Mouse (Mus musculus) embryo, embryonic 10 days (tissue): Measurements from ENCODE around the gene Arid1a.
A peak's percentile ranks its signal among the peaks of the same experiment; 100 is the strongest.

Source experiments
- DNase-seq: peaks from one replicate; pipeline ENCODE4 v3.0.0-alpha.2; 2015; ENCODE audit warnings: low spot score

Arid1a gene

GRCm38 (mm10) chr4:133730122-133730521, 26.4 kb downstream of the Arid1a start:
- DNase-seq: peak; percentile 47

DNA sequence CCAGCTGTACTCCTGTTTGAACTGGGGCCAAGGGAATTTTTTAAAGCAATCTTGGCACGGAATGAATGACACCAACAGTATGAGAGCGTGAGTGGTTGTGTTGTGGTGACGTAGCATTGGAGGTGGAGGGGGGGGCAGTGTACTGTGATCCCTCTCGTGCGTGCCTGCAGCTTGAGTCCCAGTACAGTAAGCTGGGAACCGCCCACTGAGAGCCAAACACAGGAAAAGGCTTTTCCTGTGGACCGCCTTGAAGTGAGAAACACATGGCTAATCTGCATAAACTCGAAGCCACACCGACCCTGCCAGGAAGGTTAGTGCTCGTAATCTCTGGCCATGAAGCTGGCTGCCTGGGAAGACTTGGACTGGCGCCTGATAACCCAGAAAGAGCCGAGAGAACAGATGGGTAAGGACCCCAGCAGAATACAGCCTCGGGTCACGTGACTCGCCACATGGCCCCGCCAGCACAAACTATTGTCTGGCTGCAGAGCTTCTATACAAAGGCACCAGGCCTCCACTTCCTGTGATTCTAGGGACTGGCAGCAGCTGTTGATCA, 27.0 kb downstream of the Arid1a start:
- DNase-seq: peak; percentile 88

GRCm38 (mm10) chr4:133729007-133729406, 27.6 kb downstream of the Arid1a start:
- no peak for DNase-seq

DNA sequence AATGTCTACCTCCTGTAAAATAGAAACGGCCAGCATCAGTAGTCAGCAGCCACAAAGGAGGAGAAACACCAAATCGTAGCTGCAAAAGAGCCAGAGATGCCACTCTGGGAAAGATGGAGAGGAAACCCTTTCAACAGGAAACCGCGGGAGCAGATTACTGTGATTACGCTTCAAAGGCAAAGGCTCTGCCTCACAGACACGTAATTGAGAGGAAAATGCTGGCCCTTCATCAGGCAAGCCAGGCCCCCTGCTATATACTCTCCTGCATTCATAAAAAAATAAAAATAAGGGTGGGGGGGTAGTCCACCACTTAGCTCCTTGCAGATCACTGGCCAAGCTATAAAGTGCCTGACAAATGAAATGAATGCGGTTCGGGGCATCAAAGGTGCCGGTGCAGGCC, 28.3 kb downstream of the Arid1a start:
- peak; percentile 28 for DNase-seq

- no peak for DNase-seq
Measured at GRCm38 (mm10) chr4:133725706-133726105, 30.9 kb downstream of the Arid1a start.

DNA sequence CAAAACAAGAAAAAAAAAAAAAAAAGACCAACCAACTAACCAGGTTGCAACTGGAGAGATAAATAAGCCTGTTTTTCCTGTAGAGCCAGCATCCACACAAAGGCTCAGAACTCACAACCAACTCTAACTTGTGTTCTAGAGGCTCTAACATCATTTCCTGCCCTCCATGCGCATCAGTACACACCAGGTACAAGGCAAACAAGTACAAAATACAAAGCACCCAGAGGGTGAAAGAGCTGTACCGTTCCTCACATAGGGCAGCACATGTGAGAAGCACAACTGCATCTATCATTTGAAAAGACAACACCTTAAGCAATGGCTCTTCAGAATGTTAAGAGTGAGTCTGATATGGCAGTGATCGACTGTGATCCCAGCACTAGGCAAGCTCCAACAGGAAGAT, 36.8 kb downstream of the Arid1a start:
- no peak for DNase-seq

DNA sequence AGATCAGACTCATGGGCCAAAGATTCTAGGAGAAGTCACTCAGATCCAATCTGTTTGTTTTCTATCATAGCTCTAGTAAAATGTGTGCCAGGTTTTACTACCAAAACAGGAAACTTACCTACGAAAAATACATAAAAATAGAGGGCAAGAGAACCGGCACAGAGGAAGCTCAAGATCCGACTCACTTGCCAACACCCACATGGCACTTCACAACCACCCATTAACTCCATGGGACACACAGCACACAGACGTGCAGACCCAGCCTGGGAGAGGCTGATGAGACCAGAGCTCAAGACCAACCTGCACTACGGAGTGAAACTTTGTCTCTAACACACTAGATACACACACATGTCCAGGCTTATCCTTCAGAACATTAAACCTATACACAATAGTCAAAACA, 43.8 kb downstream of the Arid1a start:
- DNase-seq: no peak

GRCm38 (mm10) chr4:133711307-133712076, 45.1 kb downstream of the Arid1a start:
- DNase-seq: no peak

GRCm38 (mm10) chr4:133709395-133709794, 47.2 kb downstream of the Arid1a start:
- peak; percentile 40 for DNase-seq

- DNase-seq: no peak
Measured at GRCm38 (mm10) chr4:133707464-133707863, 49.1 kb downstream of the Arid1a start.

DNA sequence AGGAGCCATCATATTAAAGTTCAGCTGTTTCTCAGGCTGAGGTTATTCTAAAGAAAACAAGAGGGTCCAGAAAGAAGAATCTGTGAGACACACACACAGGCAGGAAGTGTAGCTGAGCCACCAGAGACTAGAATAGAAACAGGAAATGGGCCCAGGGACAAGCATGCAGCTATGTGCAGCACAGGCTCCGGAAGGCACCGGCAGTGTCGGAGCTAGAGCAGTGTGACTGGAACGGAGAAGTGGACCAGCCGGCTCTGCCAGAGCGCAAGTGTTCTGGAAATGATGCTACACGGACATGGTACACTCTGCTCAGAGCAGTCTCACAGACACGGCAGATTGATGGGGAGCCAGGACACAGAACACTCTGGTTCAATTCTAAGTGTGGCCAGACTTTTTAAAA, 49.6 kb downstream of the Arid1a start:
- DNase-seq: peak; percentile 57

DNA sequence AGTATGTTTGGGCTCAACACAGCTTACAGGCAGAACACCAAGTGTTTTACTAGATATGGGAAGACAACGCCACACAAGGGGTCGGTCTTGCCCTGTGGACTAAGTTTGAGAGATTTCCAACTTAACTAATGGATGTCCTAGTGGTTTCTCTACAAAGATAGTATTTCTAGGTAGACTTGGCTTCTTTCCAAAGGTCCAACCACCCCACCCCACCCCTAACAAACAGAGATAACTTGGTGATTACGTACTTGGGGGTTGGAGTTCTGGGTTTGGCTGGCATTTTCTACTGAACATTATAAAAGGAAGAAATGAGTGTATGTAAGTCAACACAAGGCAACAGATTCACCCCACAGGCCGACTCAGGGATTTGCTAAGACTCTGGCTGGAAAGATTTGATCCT, 51.5 kb downstream of the Arid1a start:
- no peak for DNase-seq

DNA sequence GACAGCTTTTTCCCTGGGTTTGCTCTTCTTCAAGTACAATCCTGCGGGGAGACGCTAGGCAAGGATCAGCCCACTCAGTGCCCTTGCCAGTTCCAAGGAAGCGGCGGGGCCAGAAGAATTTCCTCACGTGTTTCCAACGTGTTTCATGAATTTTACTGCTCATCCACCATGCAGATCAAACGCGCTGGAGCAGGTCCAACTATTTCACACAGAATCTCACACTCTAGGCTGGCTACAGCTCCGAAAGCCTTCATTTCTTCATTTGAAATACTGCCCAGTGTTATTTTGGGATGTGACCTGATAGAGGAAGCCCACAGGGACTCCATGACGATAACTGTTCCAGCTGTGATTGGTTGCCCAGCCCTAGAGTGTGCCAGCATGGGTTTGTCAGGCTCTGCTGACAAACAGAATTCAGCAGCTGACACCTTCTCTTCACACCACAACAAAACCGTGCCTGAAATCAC, 55.6 kb downstream of the Arid1a start:
- DNase-seq: no peak

GRCm38 (mm10) chr4:133695363-133695762, 61.2 kb downstream of the Arid1a start:
- DNase-seq: no peak

- DNase-seq: no peak
Measured at GRCm38 (mm10) chr4:133690252-133690651, 66.3 kb downstream of the Arid1a start.

GRCm38 (mm10) chr4:133688417-133689067, 68.0 kb downstream of the Arid1a start:
- DNase-seq: no peak

DNA sequence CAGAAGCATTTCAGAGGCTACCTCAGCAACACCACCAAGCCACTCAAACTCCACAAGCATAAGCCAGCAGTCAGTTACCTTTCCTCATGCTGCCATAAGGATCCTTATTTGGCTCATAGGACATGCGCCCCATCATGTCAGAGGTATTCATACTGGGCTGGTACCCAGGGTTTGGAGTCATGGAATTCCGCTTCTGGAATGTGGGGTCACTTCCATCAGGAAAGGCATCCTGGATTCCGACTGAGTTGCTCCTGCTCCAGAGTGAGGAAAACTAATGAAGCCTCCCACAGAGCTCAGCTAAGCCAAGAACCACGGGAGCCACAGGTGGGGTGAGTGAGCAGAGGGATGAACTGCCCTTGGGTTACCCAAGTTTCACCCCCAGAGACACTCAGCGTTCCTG, 69.4 kb downstream of the Arid1a start:
- no peak for DNase-seq

- DNase-seq: no peak
Measured at GRCm38 (mm10) chr4:133686512-133686911, 70.1 kb downstream of the Arid1a start.

- DNase-seq: no peak
Measured at GRCm38 (mm10) chr4:133680206-133680786, 76.3 kb downstream of the Arid1a start.

DNA sequence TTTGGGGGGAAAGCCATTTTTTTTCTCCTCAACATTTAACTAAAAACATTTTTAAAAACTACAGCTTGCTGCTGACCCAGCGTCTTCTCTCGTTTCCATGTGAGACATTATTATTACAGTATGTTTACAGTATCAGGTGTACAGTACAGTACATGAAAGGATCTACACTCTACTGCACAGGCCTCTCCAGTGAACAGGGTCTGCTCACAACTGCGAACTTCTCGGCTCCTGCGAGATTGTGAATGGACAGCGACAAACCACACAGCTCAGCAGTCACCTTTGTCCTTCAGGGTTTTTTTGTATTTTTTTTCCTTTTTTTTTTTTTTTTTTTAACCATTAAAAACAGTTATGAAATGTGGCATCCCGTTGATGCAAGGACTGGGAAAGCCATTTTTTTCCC, 76.9 kb downstream of the Arid1a start:
- no peak for DNase-seq

DNA sequence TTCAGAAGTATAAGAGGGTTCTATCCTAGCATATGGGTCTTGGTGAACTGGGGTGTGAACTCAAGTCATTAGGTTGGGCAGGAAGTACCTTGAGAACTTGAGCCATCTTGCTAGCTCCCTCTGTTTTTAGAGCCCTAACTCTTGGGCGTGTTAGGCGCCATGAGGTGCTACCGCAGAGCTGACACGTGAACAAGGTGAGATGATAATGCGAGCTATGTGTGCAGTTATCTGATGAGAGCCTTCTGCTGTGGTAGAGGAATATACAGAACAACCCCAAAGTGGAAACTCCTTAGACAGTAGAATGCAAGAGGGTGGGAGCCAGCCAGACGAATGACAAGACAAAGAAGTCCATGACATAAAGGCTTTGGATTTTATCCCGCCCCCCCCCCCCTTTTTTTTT, 79.3 kb downstream of the Arid1a start:
- no peak for DNase-seq

DNA sequence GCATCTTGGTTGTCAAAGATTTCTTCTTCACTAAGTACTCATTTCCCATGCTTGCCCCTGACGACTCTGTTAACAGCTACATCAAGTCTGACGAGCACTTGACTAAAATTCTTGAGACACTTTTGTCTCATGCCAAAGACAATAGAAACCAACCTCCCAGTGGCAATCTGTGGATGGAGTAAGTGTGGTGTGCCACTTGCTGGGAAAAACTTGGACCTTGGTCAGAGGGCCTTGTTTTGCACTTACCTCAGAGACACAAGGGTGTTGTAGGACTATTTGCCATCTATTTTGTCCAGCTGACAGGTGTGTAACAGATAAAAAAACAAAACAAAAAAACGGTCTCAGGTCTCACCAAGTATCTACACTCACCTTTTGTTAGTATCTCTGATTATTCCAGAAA, 80.4 kb downstream of the Arid1a start:
- DNase-seq: no peak

GRCm38 (mm10) chr4:133675594-133676016, 81.0 kb downstream of the Arid1a start:
- DNase-seq: peak; percentile 77
